Mouse (Mus musculus): ENCODE measurements around the gene 4933434E20Rik. TPM values are rescaled to one million over a fixed set of nuclear protein-coding genes. Genes with fewer than 3 reads are reported as not detected.

4933434E20Rik gene
- polyA plus RNA-seq, 1 experiment from 2014 or later: 147 TPM

- Histone ChIP-seq H3K9ac (no peak overlapping the region), H3K4me3 (no peak overlapping the region), H3K9me3 (no peaks in the 10 kb centered on the region), H3K4me2 (replicated peaks) (no peak overlapping the region), H3K27ac (no peak overlapping the region), H3K4me1 (no peaks in the 10 kb centered on the region), H3K27me3 (no peaks in the 10 kb centered on the region), H3K36me3 (peaks cover 30% of the 10 kb centered on the region)
- WGBS: 52% methylated on average over 3 of the region's 3 CpGs
- no peak for ATAC-seq (ENCODE audit: insufficient number of reproducible peaks, insufficient read depth, low FRiP score, low TSS enrichment)
These were observed 14.1 kb downstream of the 4933434E20Rik start for GRCm38 (mm10) chr3:90065553-90065952.

- WGBS: 86% methylated on average over 4 of the region's 4 CpGs
- Histone ChIP-seq H3K9ac (no peak overlapping the region), H3K27me3 (no peaks in the 10 kb centered on the region), H3K4me2 (replicated peaks) (no peak overlapping the region), H3K9me3 (no peaks in the 10 kb centered on the region), H3K4me3 (no peak overlapping the region), H3K36me3 (peaks cover 10% of the 10 kb centered on the region), H3K4me1 (no peaks in the 10 kb centered on the region), H3K27ac (no peak overlapping the region)
- ATAC-seq (ENCODE audit: insufficient number of reproducible peaks, insufficient read depth, low FRiP score, low TSS enrichment): no peak
These were observed 16.4 kb downstream of the 4933434E20Rik start for GRCm38 (mm10) chr3:90067851-90068250.

DNA sequence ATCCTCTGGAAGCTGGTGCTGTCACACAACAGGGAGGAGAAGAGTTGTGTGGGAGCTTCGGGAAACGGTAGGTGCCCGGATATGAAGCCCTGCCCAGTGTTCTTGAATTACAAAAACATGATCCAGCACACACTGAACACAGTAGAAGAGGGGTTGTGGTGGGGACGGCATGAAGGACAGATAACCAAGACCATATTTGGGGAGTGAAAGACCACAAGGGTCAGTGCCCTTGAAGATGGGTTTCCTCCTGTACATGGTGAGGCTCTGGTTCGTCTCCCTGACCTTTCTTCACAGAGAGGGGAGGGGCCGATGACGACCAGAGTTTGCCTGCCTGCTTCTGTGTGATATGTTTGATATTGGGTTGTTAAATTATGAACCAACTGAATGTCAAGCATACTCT, 18.3 kb downstream of the 4933434E20Rik start:
- Histone ChIP-seq H3K4me3 (no peak overlapping the region), H3K4me2 (replicated peaks) (no peak overlapping the region), H3K9ac (no peak overlapping the region), H3K9me3 (no peaks in the 10 kb centered on the region), H3K36me3 (no peaks in the 10 kb centered on the region; the same call in 1 of the 2 replicates), H3K27me3 (no peaks in the 10 kb centered on the region), H3K27ac (no peak overlapping the region), H3K4me1 (no peaks in the 10 kb centered on the region)
- WGBS: 77% methylated on average over 7 of the region's 7 CpGs
- ATAC-seq (ENCODE audit: insufficient number of reproducible peaks, insufficient read depth, low FRiP score, low TSS enrichment): no peak

DNA sequence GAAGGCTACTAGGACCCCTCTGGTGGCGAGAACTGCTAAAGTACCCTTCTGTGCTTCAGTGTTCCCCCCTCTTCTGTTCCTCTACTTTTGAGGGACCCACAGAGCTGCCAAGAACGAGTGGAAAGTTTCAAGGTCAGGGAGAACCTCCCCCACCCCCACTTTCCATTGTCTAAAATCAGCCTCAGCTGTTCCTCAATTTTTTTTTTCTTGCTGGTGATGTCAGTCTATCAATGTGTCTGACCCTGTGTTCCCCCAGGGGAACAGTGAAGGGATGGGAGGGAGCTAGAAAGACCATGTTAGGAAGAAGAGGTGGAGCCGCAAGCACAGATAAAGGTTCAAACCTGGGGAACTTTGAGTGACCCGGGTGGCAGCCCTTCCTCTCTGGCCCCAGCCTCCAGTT, 20.9 kb downstream of the 4933434E20Rik start, which contains the start of gene Tpm3:
Tpm3 (plus strand) TSS at position 356 of the 400 bp plus-strand sequence.
- no peaks in the 10 kb centered on the region for H3K27me3 ChIP-seq
- ATAC-seq (ENCODE audit: insufficient number of reproducible peaks, insufficient read depth, low FRiP score, low TSS enrichment): no peak
- H3K27ac ChIP-seq: no peak within 1 kb of the TSS
- H3K4me2 ChIP-seq (replicated peaks): no peak within 1 kb of the TSS
- H3K9me3 ChIP-seq: no peaks in the 10 kb centered on the region
- no peaks in the 10 kb centered on the region for H3K36me3 ChIP-seq
- no peak within 1 kb of the TSS for H3K9ac ChIP-seq
- WGBS: 71% methylated on average over 4 of the region's 4 CpGs
- H3K4me1 ChIP-seq: peaks cover 5% of the 10 kb centered on the region; the same call in 1 of the 2 replicates
- H3K4me3 ChIP-seq: no peak within 1 kb of the TSS

DNA sequence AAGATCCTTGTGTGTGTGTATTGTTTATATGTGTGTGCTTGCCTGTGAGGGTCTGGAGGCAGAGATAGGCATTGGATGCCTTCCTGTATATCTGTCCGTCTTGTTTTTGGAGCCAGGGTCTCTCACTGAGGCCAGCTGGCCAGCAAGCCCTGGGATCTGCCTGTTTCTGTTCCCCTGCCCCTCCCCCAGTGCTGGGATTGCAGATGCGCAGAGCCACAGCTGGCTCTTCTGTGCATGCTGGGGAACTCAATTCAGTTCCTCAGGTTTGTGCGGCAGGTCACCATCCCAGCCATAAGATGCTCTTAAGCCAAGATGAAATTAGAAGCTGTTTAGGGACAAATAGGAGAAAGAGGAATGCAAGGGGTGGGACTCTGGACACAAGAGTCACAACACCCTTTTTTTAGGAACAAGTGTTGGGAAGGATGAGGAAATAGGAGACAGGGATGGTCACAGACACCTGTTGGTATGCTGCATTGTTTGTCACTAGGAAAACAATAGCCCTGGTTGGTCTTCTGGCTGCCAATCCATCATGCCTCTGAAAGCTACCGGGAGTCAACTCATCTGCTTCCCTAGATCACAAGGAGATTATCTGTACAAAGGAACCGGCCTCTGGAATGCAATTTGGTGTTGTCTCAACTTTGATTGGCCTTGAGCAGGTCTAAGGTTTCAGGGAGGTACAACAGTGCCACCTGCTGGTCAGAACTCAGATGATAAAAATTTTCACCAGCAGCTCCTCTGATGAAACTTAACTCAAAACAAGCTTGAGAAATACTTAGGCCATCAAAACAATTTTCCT, 25.7 kb downstream of the 4933434E20Rik start:
- Histone ChIP-seq H3K9ac (no peak overlapping the region), H3K4me3 (no peak overlapping the region)
- 11% methylated on average over 5 of the region's 5 CpGs for WGBS

DNA sequence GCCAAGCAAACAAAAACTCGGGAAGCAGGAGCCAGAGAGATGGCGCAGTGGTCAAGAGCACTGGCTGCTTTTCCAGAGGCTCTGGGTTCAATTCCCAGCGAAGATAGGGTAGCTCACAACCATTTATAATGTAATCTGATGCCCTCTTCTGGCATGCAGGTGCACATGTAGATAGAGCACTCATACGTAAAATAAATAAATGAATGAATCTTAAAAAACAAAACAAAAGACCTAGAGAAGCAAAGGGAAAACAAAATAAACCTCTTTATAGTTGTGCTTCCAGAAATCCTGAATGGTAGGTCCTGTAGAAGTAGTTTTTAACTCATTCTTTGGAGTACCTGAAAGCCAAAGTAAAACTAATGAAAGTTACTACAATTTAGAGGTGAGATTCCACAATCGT, 26.8 kb downstream of the 4933434E20Rik start:
- H3K4me3 ChIP-seq: no peak overlapping the region
- no peak overlapping the region for H3K4me2 ChIP-seq (replicated peaks)
- H3K4me1 ChIP-seq: peaks cover 33% of the 10 kb centered on the region
- H3K36me3 ChIP-seq: no peaks in the 10 kb centered on the region
- H3K27me3 ChIP-seq: no peaks in the 10 kb centered on the region
- no peaks in the 10 kb centered on the region for H3K9me3 ChIP-seq
- no peak overlapping the region for H3K27ac ChIP-seq
- no peak overlapping the region for H3K9ac ChIP-seq
- no peak for ATAC-seq (ENCODE audit: insufficient number of reproducible peaks, insufficient read depth, low FRiP score, low TSS enrichment)
- WGBS: 44% methylated on average over 5 of the region's 5 CpGs

More for the DNA sequence above, 25.7 kb downstream of the 4933434E20Rik start:
- Histone ChIP-seq H3K27me3 (no peaks in the 10 kb centered on the region), H3K27ac (no peak overlapping the region), H3K4me2 (replicated peaks) (peak overlapping the region; percentile 30), H3K9me3 (no peaks in the 10 kb centered on the region), H3K36me3 (no peaks in the 10 kb centered on the region), H3K4me1 (peaks cover 22% of the 10 kb centered on the region)
- no peak for ATAC-seq (ENCODE audit: insufficient number of reproducible peaks, insufficient read depth, low FRiP score, low TSS enrichment)

- WGBS: under 1% methylated on average over 33 of the region's 33 CpGs
- Histone ChIP-seq H3K27me3 (no peaks in the 10 kb centered on the region), H3K4me2 (replicated peaks) (peak overlapping the region; percentile 75), H3K27ac (peak overlapping the region; percentile 98), H3K4me3 (peak overlapping the region; percentile 82), H3K36me3 (no peaks in the 10 kb centered on the region), H3K9ac (peak overlapping the region; percentile 78), H3K4me1 (peaks cover 44% of the 10 kb centered on the region), H3K9me3 (no peaks in the 10 kb centered on the region)
- ATAC-seq (ENCODE audit: insufficient number of reproducible peaks, insufficient read depth, low FRiP score, low TSS enrichment): peak; percentile 95
These were observed 27.8 kb downstream of the 4933434E20Rik start for GRCm38 (mm10) chr3:90079133-90079762.

GRCm38 (mm10) chr3:90079763-90080497, 28.5 kb downstream of the 4933434E20Rik start:
- peak overlapping the region; percentile 75 for H3K4me2 ChIP-seq (replicated peaks)
- peaks cover 49% of the 10 kb centered on the region for H3K4me1 ChIP-seq
- H3K9ac ChIP-seq: peak overlapping the region; percentile 78
- H3K9me3 ChIP-seq: no peaks in the 10 kb centered on the region
- H3K36me3 ChIP-seq: no peaks in the 10 kb centered on the region
- no peaks in the 10 kb centered on the region for H3K27me3 ChIP-seq
- peak overlapping the region; percentile 98 for H3K27ac ChIP-seq
- H3K4me3 ChIP-seq: peak overlapping the region; percentile 82
- ATAC-seq (ENCODE audit: insufficient number of reproducible peaks, insufficient read depth, low FRiP score, low TSS enrichment): peak; percentile 59
- under 1% methylated on average over 53 of the region's 53 CpGs for WGBS

GRCm38 (mm10) chr3:90080498-90080863, 29.0 kb downstream of the 4933434E20Rik start:
- H3K4me2 ChIP-seq (replicated peaks): peak overlapping the region; percentile 75
- peak overlapping the region; percentile 82 for H3K4me3 ChIP-seq
- 0% methylated on average over 6 of the region's 6 CpGs for WGBS
- H3K27me3 ChIP-seq: no peaks in the 10 kb centered on the region
- no peak for ATAC-seq (ENCODE audit: insufficient number of reproducible peaks, insufficient read depth, low FRiP score, low TSS enrichment)
- peaks cover 53% of the 10 kb centered on the region for H3K4me1 ChIP-seq
- no peaks in the 10 kb centered on the region for H3K9me3 ChIP-seq
- no peaks in the 10 kb centered on the region for H3K36me3 ChIP-seq
- H3K27ac ChIP-seq: peak overlapping the region; percentile 98
- H3K9ac ChIP-seq: peak overlapping the region; percentile 78

GRCm38 (mm10) chr3:90081365-90082240, 30.2 kb downstream of the 4933434E20Rik start:
- Histone ChIP-seq H3K9ac (no peak overlapping the region), H3K27ac (no peak overlapping the region), H3K4me3 (peak overlapping the region; percentile 82), H3K4me1 (peaks cover 53% of the 10 kb centered on the region), H3K9me3 (no peaks in the 10 kb centered on the region), H3K27me3 (no peaks in the 10 kb centered on the region), H3K36me3 (0 out of 2 replicates have a peak, but pooled peaks cover 5% of the 10 kb centered on the region), H3K4me2 (replicated peaks) (peak overlapping the region; percentile 75)
- no peak for ATAC-seq (ENCODE audit: insufficient number of reproducible peaks, insufficient read depth, low FRiP score, low TSS enrichment)
- WGBS: 73% methylated on average over 5 of the region's 5 CpGs

GRCm38 (mm10) chr3:90083034-90083433, 31.6 kb downstream of the 4933434E20Rik start:
- Histone ChIP-seq H3K9ac (no peak overlapping the region), H3K27ac (peak overlapping the region; percentile 65), H3K36me3 (peaks cover 18% of the 10 kb centered on the region), H3K9me3 (no peaks in the 10 kb centered on the region), H3K4me2 (replicated peaks) (peak overlapping the region; percentile 16; the same call in 1 of the 2 replicates), H3K4me1 (peaks cover 48% of the 10 kb centered on the region), H3K27me3 (no peaks in the 10 kb centered on the region), H3K4me3 (no peak overlapping the region)
- WGBS: 64% methylated on average over 5 of the region's 5 CpGs
- ATAC-seq (ENCODE audit: insufficient number of reproducible peaks, insufficient read depth, low FRiP score, low TSS enrichment): no peak

Measured in embryonic facial prominence, embryonic 12.5 days (tissue).